16 mouse cellular contexts compared by ENCODE assay signal in genomic region chr3:135989281-135989680, GRCm38 (mm10).
"Had no signal": no experiment of that assay in that cellular context is flagged by ENCODE, and none has a peak within 500 bp of the region (broad histone marks: within the 10 kb centered on the region; RNA-seq: fewer than 3 reads in every experiment).

No protein-coding gene starts in this region.

- H3K4me3 ChIP-seq: neural tube, embryonic 13.5 days; neural tube, embryonic 15.5 days; stomach, embryonic 15.5 days had no signal

- DNase-seq: retina, postnatal 1 day; right cerebral cortex, adult 18-20 months; right cerebral cortex, postnatal 14 days; right cerebral cortex, postnatal 25 days; right cerebral cortex, postnatal 4 days; spleen, adult 18-20 months; thymus, adult 18-20 months; thymus, adult 2 months; thymus, postnatal 14 days; thymus, postnatal 25 days; thymus, postnatal 36 days; thymus, postnatal 4 days had no signal

- H3K27ac ChIP-seq: neural tube, embryonic 13.5 days; neural tube, embryonic 15.5 days; stomach, embryonic 15.5 days; stomach, postnatal 0 days had no signal
